Mouse (Mus musculus): Measurements from ENCODE around the gene Uvrag.

GRCm38 (mm10) chr7:99144616-99145015, 3.7 kb upstream of the Uvrag start:
- no peak for TF ChIP-seq POLR2A (IDR thresholded peaks at IDR 0.05; ENCODE audit: insufficient read depth, low read depth, low read length)
- no peak for TF ChIP-seq CTCF (IDR thresholded peaks at IDR 0.05)

All from heart, adult 2 months (tissue).